Mouse (Mus musculus) erythroblast, embryonic 14.5 days (primary cell): ENCODE data around the gene Gm36176. TPM values are rescaled to one million over a fixed set of nuclear protein-coding genes. Genes with fewer than 3 reads are reported as not detected.
A peak's percentile ranks its signal among the peaks of the same experiment; 100 is the strongest.

Experiments
- H3K27me3 ChIP-seq: 2 replicates; pipeline ENCODE4 v1.6.1; 2012; ENCODE audit warnings: inconsistent platforms; ENCODE audit not compliant: control insufficient read depth
- H3K36me3 ChIP-seq: 2 replicates; pipeline ENCODE4 v1.6.1; 2012; ENCODE audit warnings: mild to moderate bottlenecking, inconsistent platforms; ENCODE audit not compliant: control insufficient read depth
- H3K4me1 ChIP-seq: 2 replicates; pipeline ENCODE4 v1.6.1; 2012; ENCODE audit warnings: inconsistent platforms; ENCODE audit not compliant: control insufficient read depth
- H3K4me3 ChIP-seq: replicated peaks from 2 replicates; pipeline ENCODE3; 2012; ENCODE audit warnings: moderate library complexity, mild to moderate bottlenecking, inconsistent platforms
- H3K9me3 ChIP-seq: 2 replicates; pipeline ENCODE4 v1.6.1; 2012; ENCODE audit warnings: low read length, inconsistent platforms, mixed read lengths; ENCODE audit not compliant: control insufficient read depth
- GATA1 ChIP-seq: IDR thresholded peaks from 2 replicates; pipeline ENCODE4 v1.6.1; 2012; ENCODE audit warnings: low read length, inconsistent platforms, mixed read lengths
- TAL1 ChIP-seq: IDR thresholded peaks from 3 replicates; pipeline ENCODE4 v1.6.1; 2012; ENCODE audit warnings: low read length, inconsistent platforms, mixed read lengths
- polyA plus RNA-seq: library from polyadenylated mRNA; stranded (reverse); fragments of >175 nt; gene quantifications from 2 replicates; pipeline ENCODE4 v1.2.3, GENCODE M21; 2012

The Gm36176 gene
- polyA plus RNA-seq, 1 experiment: not detected

- Histone ChIP-seq H3K36me3 (no peaks in the 10 kb centered on the region), H3K27me3 (no peaks in the 10 kb centered on the region), H3K9me3 (no peaks in the 10 kb centered on the region; the same call in 1 of the 2 replicates), H3K4me1 (no peaks in the 10 kb centered on the region), H3K4me3 (no peak overlapping the region)
- TF ChIP-seq TAL1 (no peak), GATA1 (no peak)
These were observed 27.4 kb upstream of the Gm36176 start for GRCm38 (mm10) chr10:77819203-77819602.

- Histone ChIP-seq H3K4me1 (no peaks in the 10 kb centered on the region), H3K36me3 (no peaks in the 10 kb centered on the region), H3K4me3 (no peak within 1 kb of the TSS), H3K9me3 (no peaks in the 10 kb centered on the region; the same call in 1 of the 2 replicates), H3K27me3 (no peaks in the 10 kb centered on the region)
- TF ChIP-seq TAL1: no peak
- no peak for TF ChIP-seq GATA1
These were observed 19.7 kb upstream of the Gm36176 start, which contains the start of gene Krtap10-4 for GRCm38 (mm10) chr10:77826951-77827350. Gene Krtap10-4, minus strand, starts transcription at chr10:77827095.

DNA sequence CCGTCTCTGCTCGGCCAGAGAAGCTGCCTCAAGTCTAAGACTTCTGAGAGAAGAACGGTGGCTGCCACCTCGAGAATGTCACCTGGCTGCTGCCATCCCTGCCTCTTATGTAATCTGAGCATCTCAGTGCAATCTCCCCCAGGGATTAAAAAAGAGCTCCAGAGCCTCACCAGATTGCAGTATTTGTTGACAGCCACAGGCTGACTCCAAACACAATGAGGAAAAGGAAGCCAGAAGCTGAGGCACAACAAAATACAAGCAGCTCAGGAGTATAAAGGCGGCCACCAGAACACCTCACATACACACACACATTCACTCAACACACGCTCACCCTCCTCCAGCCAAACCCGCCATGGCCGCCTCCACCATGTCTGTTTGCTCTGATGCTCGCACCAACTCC, 11.0 kb upstream of the Gm36176 start, which contains the start of gene Krtap10-10:
Krtap10-10 (plus strand) TSS at position 301 of the 400 bp plus-strand sequence.
- TF ChIP-seq GATA1 (no peak), TAL1 (no peak)
- Histone ChIP-seq H3K4me1 (no peaks in the 10 kb centered on the region), H3K27me3 (no peaks in the 10 kb centered on the region), H3K4me3 (no peak within 1 kb of the TSS), H3K9me3 (no peaks in the 10 kb centered on the region), H3K36me3 (no peaks in the 10 kb centered on the region)

GRCm38 (mm10) chr10:77839006-77839405, 7.6 kb upstream of the Gm36176 start:
- H3K9me3 ChIP-seq: peaks cover 2% of the 10 kb centered on the region; the same call in 1 of the 2 replicates
- no peak overlapping the region for H3K4me3 ChIP-seq
- H3K4me1 ChIP-seq: no peaks in the 10 kb centered on the region
- H3K36me3 ChIP-seq: no peaks in the 10 kb centered on the region
- no peaks in the 10 kb centered on the region for H3K27me3 ChIP-seq
- TF ChIP-seq GATA1: no peak
- TF ChIP-seq TAL1: no peak

GRCm38 (mm10) chr10:77846961-77847360, 358 bp downstream of the Gm36176 start:
- Histone ChIP-seq H3K4me1 (no peaks in the 10 kb centered on the region), H3K4me3 (no peak overlapping the region), H3K27me3 (no peaks in the 10 kb centered on the region), H3K36me3 (no peaks in the 10 kb centered on the region), H3K9me3 (no peaks in the 10 kb centered on the region; the same call in 1 of the 2 replicates)
- TF ChIP-seq TAL1: no peak
- no peak for TF ChIP-seq GATA1

GRCm38 (mm10) chr10:77847538-77847937, 935 bp downstream of the Gm36176 start:
- H3K4me3 ChIP-seq: no peak overlapping the region
- H3K9me3 ChIP-seq: no peaks in the 10 kb centered on the region; the same call in 1 of the 2 replicates
- no peaks in the 10 kb centered on the region for H3K27me3 ChIP-seq
- H3K4me1 ChIP-seq: no peaks in the 10 kb centered on the region
- no peaks in the 10 kb centered on the region for H3K36me3 ChIP-seq
- TF ChIP-seq TAL1: no peak
- no peak for TF ChIP-seq GATA1

- no peaks in the 10 kb centered on the region for H3K27me3 ChIP-seq
- no peak within 1 kb of the TSS for H3K4me3 ChIP-seq
- H3K9me3 ChIP-seq: peaks cover under 1% of the 10 kb centered on the region
- no peak for TF ChIP-seq TAL1
- no peaks in the 10 kb centered on the region for H3K4me1 ChIP-seq
- H3K36me3 ChIP-seq: no peaks in the 10 kb centered on the region
These were observed 6.0 kb downstream of the Gm36176 start, which contains the start of gene Gm10318 for GRCm38 (mm10) chr10:77852559-77852958. Gene Gm10318, plus strand, starts transcription at chr10:77852859.

GRCm38 (mm10) chr10:77861675-77862074, 15.1 kb downstream of the Gm36176 start, which contains the start of gene Gm3285:
Gene Gm3285, plus strand, starts transcription at chr10:77861975.
- TF ChIP-seq TAL1 (no peak), GATA1 (no peak)
- Histone ChIP-seq H3K27me3 (no peaks in the 10 kb centered on the region), H3K4me3 (no peak within 1 kb of the TSS), H3K4me1 (peaks cover 5% of the 10 kb centered on the region), H3K36me3 (no peaks in the 10 kb centered on the region), H3K9me3 (peaks cover 4% of the 10 kb centered on the region; the same call in 1 of the 2 replicates)

- Histone ChIP-seq H3K4me1 (peaks cover 5% of the 10 kb centered on the region), H3K27me3 (no peaks in the 10 kb centered on the region), H3K36me3 (no peaks in the 10 kb centered on the region), H3K9me3 (no peaks in the 10 kb centered on the region), H3K4me3 (peak overlapping the region; percentile 14)
- TF ChIP-seq GATA1 (no peak), TAL1 (no peak)
These were observed 17.6 kb downstream of the Gm36176 start for GRCm38 (mm10) chr10:77864067-77864761.
